Mouse (Mus musculus): ENCODE data around the gene Ptk6. TPM values are rescaled to one million over a fixed set of nuclear protein-coding genes. Genes with fewer than 3 reads are reported as not detected.

The Ptk6 gene
- polyA plus RNA-seq, 1 experiment from 2014 or later, result not detected

- no peak for DNase-seq (ENCODE audit: low spot score, missing footprints)
- no peak for ATAC-seq (ENCODE audit: low FRiP score)
- no peak overlapping the region for H3K27ac ChIP-seq (ENCODE audit: low read depth, low read length)
- no peak overlapping the region for H3K4me2 ChIP-seq
- no peaks in the 10 kb centered on the region for H3K27me3 ChIP-seq (ENCODE audit: control insufficient read depth, insufficient read depth, low read length)
- H3K36me3 ChIP-seq (ENCODE audit: control insufficient read depth, insufficient read depth, low read length), result no peaks in the 10 kb centered on the region
- no peaks in the 10 kb centered on the region for H3K4me1 ChIP-seq (ENCODE audit: control insufficient read depth, insufficient read depth, low read length)
- no peak overlapping the region for H3K4me3 ChIP-seq (ENCODE audit: low read depth, low read length)
- 75% methylated on average over 2 of the region's 2 CpGs for WGBS
- H3K9ac ChIP-seq (ENCODE audit: low read length), result no peak overlapping the region
- no peaks in the 10 kb centered on the region for H3K9me3 ChIP-seq (ENCODE audit: control insufficient read depth, low read length)
Measured at GRCm38 (mm10) chr2:181238861-181239260, 36.3 kb upstream of the Ptk6 start.

- DNase-seq (ENCODE audit: low spot score, missing footprints) (no peak), ATAC-seq (ENCODE audit: low FRiP score) (no peak)
- no peak overlapping the region for H3K27ac ChIP-seq (ENCODE audit: low read depth, low read length)
- no peaks in the 10 kb centered on the region for H3K4me1 ChIP-seq (ENCODE audit: control insufficient read depth, insufficient read depth, low read length)
- 68% methylated on average over 10 of the region's 10 CpGs for WGBS
- H3K4me3 ChIP-seq (ENCODE audit: low read depth, low read length), result no peak overlapping the region
- H3K9me3 ChIP-seq (ENCODE audit: control insufficient read depth, low read length), result no peaks in the 10 kb centered on the region
- no peak overlapping the region for H3K4me2 ChIP-seq
- H3K36me3 ChIP-seq (ENCODE audit: control insufficient read depth, insufficient read depth, low read length), result no peaks in the 10 kb centered on the region
- H3K27me3 ChIP-seq (ENCODE audit: control insufficient read depth, insufficient read depth, low read length), result no peaks in the 10 kb centered on the region
- H3K9ac ChIP-seq (ENCODE audit: low read length), result no peak overlapping the region
Measured at GRCm38 (mm10) chr2:181238091-181238610, 35.6 kb upstream of the Ptk6 start.

- H3K4me2 ChIP-seq, result no peak overlapping the region
- 92% methylated on average over 17 of the region's 17 CpGs for WGBS
- no peaks in the 10 kb centered on the region for H3K27me3 ChIP-seq (ENCODE audit: control insufficient read depth, insufficient read depth, low read length)
- ATAC-seq (ENCODE audit: low FRiP score), result no peak
- H3K27ac ChIP-seq (ENCODE audit: low read depth, low read length), result no peak overlapping the region
- H3K9ac ChIP-seq (ENCODE audit: low read length), result no peak overlapping the region
- H3K36me3 ChIP-seq (ENCODE audit: control insufficient read depth, insufficient read depth, low read length), result no peaks in the 10 kb centered on the region
- DNase-seq (ENCODE audit: low spot score, missing footprints), result no peak
- no peaks in the 10 kb centered on the region for H3K9me3 ChIP-seq (ENCODE audit: control insufficient read depth, low read length)
- H3K4me1 ChIP-seq (ENCODE audit: control insufficient read depth, insufficient read depth, low read length), result no peaks in the 10 kb centered on the region
- no peak overlapping the region for H3K4me3 ChIP-seq (ENCODE audit: low read depth, low read length)
Measured at GRCm38 (mm10) chr2:181237251-181238014, 34.8 kb upstream of the Ptk6 start.

- ATAC-seq (ENCODE audit: low FRiP score) (no peak), DNase-seq (ENCODE audit: low spot score, missing footprints) (peak; percentile 53)
- Histone ChIP-seq H3K9me3 (ENCODE audit: control insufficient read depth, low read length) (no peaks in the 10 kb centered on the region), H3K4me1 (ENCODE audit: control insufficient read depth, insufficient read depth, low read length) (no peaks in the 10 kb centered on the region), H3K27me3 (ENCODE audit: control insufficient read depth, insufficient read depth, low read length) (no peaks in the 10 kb centered on the region), H3K36me3 (ENCODE audit: control insufficient read depth, insufficient read depth, low read length) (no peaks in the 10 kb centered on the region), H3K27ac (ENCODE audit: low read depth, low read length) (no peak overlapping the region), H3K9ac (ENCODE audit: low read length) (no peak overlapping the region), H3K4me2 (no peak overlapping the region), H3K4me3 (ENCODE audit: low read depth, low read length) (no peak overlapping the region)
- WGBS, result 85% methylated on average over 23 of the region's 23 CpGs
Measured at GRCm38 (mm10) chr2:181235681-181236566, 33.3 kb upstream of the Ptk6 start.

- H3K4me1 ChIP-seq (ENCODE audit: control insufficient read depth, insufficient read depth, low read length), result no peaks in the 10 kb centered on the region
- H3K27ac ChIP-seq (ENCODE audit: low read depth, low read length), result no peak overlapping the region
- H3K36me3 ChIP-seq (ENCODE audit: control insufficient read depth, insufficient read depth, low read length), result no peaks in the 10 kb centered on the region
- no peaks in the 10 kb centered on the region for H3K9me3 ChIP-seq (ENCODE audit: control insufficient read depth, low read length)
- no peak for ATAC-seq (ENCODE audit: low FRiP score)
- DNase-seq (ENCODE audit: low spot score, missing footprints), result peak; percentile 37
- no peak overlapping the region for H3K4me3 ChIP-seq (ENCODE audit: low read depth, low read length)
- H3K9ac ChIP-seq (ENCODE audit: low read length), result no peak overlapping the region
- no peak overlapping the region for H3K4me2 ChIP-seq
- 93% methylated on average over 11 of the region's 11 CpGs for WGBS
- no peaks in the 10 kb centered on the region for H3K27me3 ChIP-seq (ENCODE audit: control insufficient read depth, insufficient read depth, low read length)
Measured at GRCm38 (mm10) chr2:181234680-181235079, 32.1 kb upstream of the Ptk6 start.

GRCm38 (mm10) chr2:181233443-181233842 is 30.9 kb upstream of the Ptk6 start:
- WGBS, result 90% methylated on average over 15 of the region's 15 CpGs
- H3K27me3 ChIP-seq (ENCODE audit: control insufficient read depth, insufficient read depth, low read length), result no peaks in the 10 kb centered on the region
- ATAC-seq (ENCODE audit: low FRiP score) (no peak), DNase-seq (ENCODE audit: low spot score, missing footprints) (peak; percentile 54)
- H3K9ac ChIP-seq (ENCODE audit: low read length), result no peak overlapping the region
- H3K4me3 ChIP-seq (ENCODE audit: low read depth, low read length), result no peak overlapping the region
- H3K36me3 ChIP-seq (ENCODE audit: control insufficient read depth, insufficient read depth, low read length), result no peaks in the 10 kb centered on the region
- no peaks in the 10 kb centered on the region for H3K4me1 ChIP-seq (ENCODE audit: control insufficient read depth, insufficient read depth, low read length)
- H3K9me3 ChIP-seq (ENCODE audit: control insufficient read depth, low read length), result no peaks in the 10 kb centered on the region
- H3K27ac ChIP-seq (ENCODE audit: low read depth, low read length), result no peak overlapping the region
- no peak overlapping the region for H3K4me2 ChIP-seq

- H3K27ac ChIP-seq (ENCODE audit: low read depth, low read length), result no peak overlapping the region
- no peak overlapping the region for H3K4me2 ChIP-seq
- 66% methylated on average over 20 of the region's 20 CpGs for WGBS
- H3K9ac ChIP-seq (ENCODE audit: low read length), result no peak overlapping the region
- H3K4me3 ChIP-seq (ENCODE audit: low read depth, low read length), result no peak overlapping the region
- no peaks in the 10 kb centered on the region for H3K36me3 ChIP-seq (ENCODE audit: control insufficient read depth, insufficient read depth, low read length)
- ATAC-seq (ENCODE audit: low FRiP score) (0 out of 2 replicates have a peak, but pooled peaks have one; percentile 22), DNase-seq (ENCODE audit: low spot score, missing footprints) (no peak)
- no peaks in the 10 kb centered on the region for H3K27me3 ChIP-seq (ENCODE audit: control insufficient read depth, insufficient read depth, low read length)
- no peaks in the 10 kb centered on the region for H3K9me3 ChIP-seq (ENCODE audit: control insufficient read depth, low read length)
- H3K4me1 ChIP-seq (ENCODE audit: control insufficient read depth, insufficient read depth, low read length), result no peaks in the 10 kb centered on the region
Measured at GRCm38 (mm10) chr2:181231171-181231570, 28.6 kb upstream of the Ptk6 start.

GRCm38 (mm10) chr2:181228335-181228734 is 25.7 kb upstream of the Ptk6 start:
- Histone ChIP-seq H3K27me3 (ENCODE audit: control insufficient read depth, insufficient read depth, low read length) (no peaks in the 10 kb centered on the region), H3K27ac (ENCODE audit: low read depth, low read length) (no peak overlapping the region), H3K9ac (ENCODE audit: low read length) (no peak overlapping the region), H3K36me3 (ENCODE audit: control insufficient read depth, insufficient read depth, low read length) (no peaks in the 10 kb centered on the region), H3K4me3 (ENCODE audit: low read depth, low read length) (no peak overlapping the region), H3K9me3 (ENCODE audit: control insufficient read depth, low read length) (no peaks in the 10 kb centered on the region), H3K4me2 (no peak overlapping the region), H3K4me1 (ENCODE audit: control insufficient read depth, insufficient read depth, low read length) (no peaks in the 10 kb centered on the region)
- no peak for DNase-seq (ENCODE audit: low spot score, missing footprints)
- WGBS, result 65% methylated on average over 1 of the region's 1 CpGs
- ATAC-seq (ENCODE audit: low FRiP score), result no peak

- no peak overlapping the region for H3K4me2 ChIP-seq
- ATAC-seq (ENCODE audit: low FRiP score) (no peak), DNase-seq (ENCODE audit: low spot score, missing footprints) (peak; percentile 56)
- WGBS, result 87% methylated on average over 3 of the region's 3 CpGs
- H3K36me3 ChIP-seq (ENCODE audit: control insufficient read depth, insufficient read depth, low read length), result no peaks in the 10 kb centered on the region
- no peaks in the 10 kb centered on the region for H3K4me1 ChIP-seq (ENCODE audit: control insufficient read depth, insufficient read depth, low read length)
- H3K9ac ChIP-seq (ENCODE audit: low read length), result no peak overlapping the region
- H3K9me3 ChIP-seq (ENCODE audit: control insufficient read depth, low read length), result no peaks in the 10 kb centered on the region
- H3K27me3 ChIP-seq (ENCODE audit: control insufficient read depth, insufficient read depth, low read length), result no peaks in the 10 kb centered on the region
- H3K4me3 ChIP-seq (ENCODE audit: low read depth, low read length), result no peak overlapping the region
- no peak overlapping the region for H3K27ac ChIP-seq (ENCODE audit: low read depth, low read length)
Measured at GRCm38 (mm10) chr2:181227122-181227521, 24.5 kb upstream of the Ptk6 start.

All from midbrain, embryonic 11.5 days (tissue).